Mouse (Mus musculus) G1E (cell line): ENCODE measurements around the gene Flnc. TPM values are rescaled to one million over a fixed set of nuclear protein-coding genes. Genes with fewer than 3 reads are reported as not detected.

Experiments used
- ATAC-seq: 2 replicates; pipeline ENCODE4 v1.8.0; 2016; ENCODE audit warnings: mild to moderate bottlenecking; ENCODE audit not compliant: insufficient number of reproducible peaks, poor library complexity, low FRiP score, severe bottlenecking; ENCODE audit errors: extremely low read depth
- DNase-seq: peaks from one replicate; pipeline ENCODE4 v3.0.0; 2012; ENCODE audit warnings: low spot score
- H3K27me3 ChIP-seq: 2 replicates; pipeline ENCODE4 v1.6.1; 2012; ENCODE audit warnings: mild to moderate bottlenecking, low read length, inconsistent platforms; ENCODE audit not compliant: insufficient read depth
- H3K36me3 ChIP-seq: replicated peaks from 2 replicates; pipeline ENCODE3; 2012; ENCODE audit warnings: mild to moderate bottlenecking, inconsistent platforms
- H3K4me1 ChIP-seq: 2 replicates; pipeline ENCODE4 v1.6.1; 2012; ENCODE audit warnings: low read depth, low read length, inconsistent platforms, mixed read lengths; ENCODE audit not compliant: insufficient read depth
- H3K4me3 ChIP-seq: 2 replicates; pipeline ENCODE4 v1.5.1; 2012; ENCODE audit warnings: low read depth, mild to moderate bottlenecking, inconsistent platforms, low read length, moderate library complexity, mixed read lengths
- H3K9me3 ChIP-seq: replicated peaks from 2 replicates; pipeline ENCODE4 v1.6.1; 2012; ENCODE audit warnings: inconsistent platforms
- CTCF ChIP-seq: IDR thresholded peaks from 2 replicates; pipeline ENCODE4 v1.5.1; 2012; ENCODE audit warnings: low read depth, low read length, inconsistent platforms, mixed read lengths
- GATA1 ChIP-seq: IDR thresholded peaks from 2 replicates; pipeline ENCODE4 v1.6.1; 2012; ENCODE audit warnings: borderline replicate concordance, low read length, inconsistent platforms, mixed read lengths
- GATA2 ChIP-seq: IDR thresholded peaks from 2 replicates; pipeline ENCODE4 v1.6.1; 2012; ENCODE audit warnings: low read depth, low read length, inconsistent platforms, borderline replicate concordance
- POLR2AphosphoS5 ChIP-seq: IDR thresholded peaks from 2 replicates; pipeline ENCODE4 v1.6.1; 2012; ENCODE audit warnings: low read depth, low read length, inconsistent platforms; ENCODE audit not compliant: insufficient replicate concordance
- TAL1 ChIP-seq: conservative IDR thresholded peaks from 2 replicates; pipeline ENCODE4 v1.6.1; 2012; ENCODE audit warnings: low read depth, low read length, inconsistent platforms, mixed read lengths
- polyA plus RNA-seq: library from polyadenylated mRNA; stranded (reverse); fragments of >175 nt; gene quantifications from 2 replicates; pipeline ENCODE4 v1.2.3, GENCODE M21; 2012
- total RNA-seq, 2 experiments: library from RNA; stranded (forward) in 1 of 2; stranded (reverse) in 1 of 2; fragments of 200-1000 nt in 1 of 2; fragments of >200 nt in 1 of 2; fragmentation: Nextera tagmentation in 1 of 2; gene quantifications; 2 replicates each; pipeline ENCODE4 v1.2.3; 2014 to 2017

Gene Flnc
- total and polyA plus RNA-seq, 3 experiments: 0.11 to 0.36 (median 0.15) TPM

GRCm38 (mm10) chr6:29496270-29496669, 63.2 kb downstream of the Flnc start:
- Histone ChIP-seq H3K4me1 (peaks cover 16% of the 10 kb centered on the region), H3K4me3 (no peak overlapping the region), H3K9me3 (no peaks in the 10 kb centered on the region), H3K27me3 (peaks cover 46% of the 10 kb centered on the region), H3K36me3 (no peaks in the 10 kb centered on the region)
- no peak for ATAC-seq
- TF ChIP-seq CTCF (no peak), POLR2AphosphoS5 (no peak), TAL1 (no peak), GATA1 (no peak), GATA2 (no peak)
- DNase-seq: no peak

- no peak for ATAC-seq
- Histone ChIP-seq H3K36me3 (no peaks in the 10 kb centered on the region), H3K27me3 (peaks cover 43% of the 10 kb centered on the region), H3K4me3 (no peak overlapping the region), H3K4me1 (peaks cover 19% of the 10 kb centered on the region), H3K9me3 (no peaks in the 10 kb centered on the region)
- no peak for DNase-seq
- TF ChIP-seq TAL1 (no peak), POLR2AphosphoS5 (no peak), CTCF (no peak), GATA2 (no peak), GATA1 (no peak)
These were observed 64.7 kb downstream of the Flnc start for GRCm38 (mm10) chr6:29497791-29498190.

- Histone ChIP-seq H3K36me3 (no peaks in the 10 kb centered on the region), H3K27me3 (peaks cover 47% of the 10 kb centered on the region), H3K4me3 (no peak overlapping the region), H3K9me3 (no peaks in the 10 kb centered on the region), H3K4me1 (peaks cover 19% of the 10 kb centered on the region)
- no peak for DNase-seq
- ATAC-seq: no peak
- no peak for TF ChIP-seq GATA1
- no peak for TF ChIP-seq GATA2
- TF ChIP-seq POLR2AphosphoS5: no peak
- no peak for TF ChIP-seq CTCF
- TF ChIP-seq TAL1: no peak
These were observed 67.1 kb downstream of the Flnc start for GRCm38 (mm10) chr6:29500177-29500576.

- ATAC-seq: no peak
- H3K36me3 ChIP-seq: no peaks in the 10 kb centered on the region
- H3K27me3 ChIP-seq: peaks cover 48% of the 10 kb centered on the region
- H3K9me3 ChIP-seq: no peaks in the 10 kb centered on the region
- peaks cover 19% of the 10 kb centered on the region for H3K4me1 ChIP-seq
- DNase-seq: no peak
- H3K4me3 ChIP-seq: no peak overlapping the region
- TF ChIP-seq POLR2AphosphoS5 (no peak), TAL1 (no peak), GATA2 (no peak), GATA1 (no peak), CTCF (no peak)
These were observed 67.8 kb downstream of the Flnc start for GRCm38 (mm10) chr6:29500810-29501209.

GRCm38 (mm10) chr6:29501599-29501998, 68.5 kb downstream of the Flnc start:
- ATAC-seq (no peak), DNase-seq (no peak)
- Histone ChIP-seq H3K4me1 (peaks cover 16% of the 10 kb centered on the region), H3K9me3 (no peaks in the 10 kb centered on the region), H3K27me3 (peaks cover 47% of the 10 kb centered on the region), H3K4me3 (no peak overlapping the region), H3K36me3 (no peaks in the 10 kb centered on the region)
- TF ChIP-seq POLR2AphosphoS5 (no peak), GATA1 (no peak), TAL1 (no peak), GATA2 (no peak), CTCF (no peak)

GRCm38 (mm10) chr6:29505493-29505892, 72.4 kb downstream of the Flnc start:
- ATAC-seq (no peak), DNase-seq (no peak)
- peaks cover 12% of the 10 kb centered on the region for H3K4me1 ChIP-seq
- peaks cover 59% of the 10 kb centered on the region for H3K27me3 ChIP-seq
- H3K4me3 ChIP-seq: no peak overlapping the region
- H3K36me3 ChIP-seq: no peaks in the 10 kb centered on the region
- TF ChIP-seq TAL1 (no peak), CTCF (no peak), GATA1 (no peak), POLR2AphosphoS5 (no peak), GATA2 (no peak)
- H3K9me3 ChIP-seq: no peaks in the 10 kb centered on the region
